Mouse (Mus musculus) adrenal gland, postnatal 4 days (tissue): Measurements from ENCODE around the gene Abcb5. TPM values are rescaled to one million over a fixed set of nuclear protein-coding genes. Genes with fewer than 3 reads are reported as not detected.
A peak's percentile ranks its signal among the peaks of the same experiment; 100 is the strongest.
"Not testable (repeated sequence)": the region's sequence is repeated elsewhere in the genome, so short reads cannot be mapped to it uniquely, and the experiment has no call there.

Experiments used
- DNase-seq, 2 experiments: peaks; one replicate each; pipeline ENCODE4 v3.0.0; 2021 to 2022; ENCODE audit warnings: low spot score in 2 of 2, mixed read lengths in 2 of 2
- long read RNA-seq, 2 experiments: library from polyadenylated mRNA; stranded (forward); transcript quantifications; one replicate each; pipeline ENCODE4 v2.0.0; 2021
- total RNA-seq, 2 experiments: library from RNA; stranded (reverse); gene quantifications; 2 replicates each; pipeline ENCODE4 v1.2.3; 2021

Abcb5 gene
- total RNA-seq: under 1 TPM; 0.48 to 0.76 TPM
- long read RNA-seq, experiment 1: 0 reads
- long read RNA-seq, experiment 2: 0 reads

- no peak for DNase-seq
Observed at GRCm38 (mm10) chr12:118966321-118966720, at the start of gene Abcb5. TSS of gene Abcb5 (minus strand) at chr12:118966421.

- DNase-seq: no peak
Observed at GRCm38 (mm10) chr12:118999230-118999629, 33.0 kb upstream of the Abcb5 start.

- no peak for DNase-seq
Observed at GRCm38 (mm10) chr12:118994328-118995166, 28.3 kb upstream of the Abcb5 start.

GRCm38 (mm10) chr12:118984852-118985251 lies 18.6 kb upstream of the Abcb5 start:
- no peak for DNase-seq

GRCm38 (mm10) chr12:118930386-118931318 lies 35.6 kb downstream of the Abcb5 start:
- peak in 1 of 2 experiments; percentile 26 for DNase-seq

GRCm38 (mm10) chr12:118926813-118927281 lies 39.4 kb downstream of the Abcb5 start:
- no peak for DNase-seq

GRCm38 (mm10) chr12:118923874-118924273 lies 42.3 kb downstream of the Abcb5 start:
- DNase-seq: not testable (repeated sequence)

GRCm38 (mm10) chr12:118917771-118918170 lies 48.5 kb downstream of the Abcb5 start:
- DNase-seq: no peak

- no peak for DNase-seq
Observed at GRCm38 (mm10) chr12:118910360-118910759, 55.9 kb downstream of the Abcb5 start.

- no peak for DNase-seq
Observed at GRCm38 (mm10) chr12:118902249-118902648, 64.0 kb downstream of the Abcb5 start.

- DNase-seq: no peak
Observed at GRCm38 (mm10) chr12:118887964-118888363, 78.3 kb downstream of the Abcb5 start.

- no peak for DNase-seq
Observed at GRCm38 (mm10) chr12:118882790-118883189, 83.4 kb downstream of the Abcb5 start.

- DNase-seq: no peak
Observed at GRCm38 (mm10) chr12:118872673-118873072, 93.5 kb downstream of the Abcb5 start.

- DNase-seq: no peak
Observed at GRCm38 (mm10) chr12:118856151-118856550, 110.1 kb downstream of the Abcb5 start.

GRCm38 (mm10) chr12:118854831-118855453 lies 111.3 kb downstream of the Abcb5 start:
- peak; percentile 32 to 38 for DNase-seq

- DNase-seq: no peak
Observed at GRCm38 (mm10) chr12:118854401-118854800, 111.8 kb downstream of the Abcb5 start.

- no peak for DNase-seq
Observed at GRCm38 (mm10) chr12:118853331-118853730, 112.9 kb downstream of the Abcb5 start.

GRCm38 (mm10) chr12:118850851-118851410 lies 115.3 kb downstream of the Abcb5 start:
- no peak for DNase-seq

- DNase-seq: no peak
Observed at GRCm38 (mm10) chr12:118849996-118850395, 116.2 kb downstream of the Abcb5 start.

- no peak for DNase-seq
Observed at GRCm38 (mm10) chr12:118849203-118849861, 116.9 kb downstream of the Abcb5 start.
